Mouse (Mus musculus) frontal cortex, postnatal 14 days (tissue): ENCODE measurements around the gene Mcrip2.

Experiments
- DNase-seq, 2 experiments: peaks; one replicate each; pipeline ENCODE4 v3.0.0; 2022; ENCODE audit warnings: low spot score in 2 of 2

Mcrip2 gene

GRCm38 (mm10) chr17:25834595-25835222 lies 33.9 kb downstream of the Mcrip2 start:
- peak in 1 of 2 experiments; percentile 29 for DNase-seq

GRCm38 (mm10) chr17:25833961-25834594 lies 34.5 kb downstream of the Mcrip2 start:
- DNase-seq, result peak in 1 of 2 experiments; percentile 25

DNA sequence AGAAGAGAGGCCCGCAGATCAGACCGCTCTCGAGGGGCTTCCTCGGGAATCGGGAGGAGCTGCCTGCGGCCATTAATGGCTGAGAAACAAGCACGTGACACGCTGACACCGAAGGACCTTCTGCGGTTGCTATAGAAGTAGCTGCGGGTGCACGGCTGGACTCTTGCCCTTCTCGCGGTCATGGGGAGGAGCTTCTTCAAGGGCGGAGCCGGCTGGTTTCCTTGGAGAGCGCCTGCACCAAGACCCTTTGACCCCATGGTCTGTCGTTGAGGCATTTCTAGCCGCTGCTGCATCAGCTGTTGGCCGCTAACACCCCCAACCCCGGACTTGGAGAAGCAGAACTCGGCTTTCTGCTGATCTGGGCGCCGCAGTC lies 35.3 kb downstream of the Mcrip2 start, which contains the start of gene Stub1:
Gene Stub1, minus strand, starts transcription at position 114 of the 373 bp plus-strand sequence.
- peak in 1 of 2 experiments; percentile 88 for DNase-seq

GRCm38 (mm10) chr17:25832436-25833290 lies 35.9 kb downstream of the Mcrip2 start:
- peak; percentile 98 to 99 for DNase-seq

DNA sequence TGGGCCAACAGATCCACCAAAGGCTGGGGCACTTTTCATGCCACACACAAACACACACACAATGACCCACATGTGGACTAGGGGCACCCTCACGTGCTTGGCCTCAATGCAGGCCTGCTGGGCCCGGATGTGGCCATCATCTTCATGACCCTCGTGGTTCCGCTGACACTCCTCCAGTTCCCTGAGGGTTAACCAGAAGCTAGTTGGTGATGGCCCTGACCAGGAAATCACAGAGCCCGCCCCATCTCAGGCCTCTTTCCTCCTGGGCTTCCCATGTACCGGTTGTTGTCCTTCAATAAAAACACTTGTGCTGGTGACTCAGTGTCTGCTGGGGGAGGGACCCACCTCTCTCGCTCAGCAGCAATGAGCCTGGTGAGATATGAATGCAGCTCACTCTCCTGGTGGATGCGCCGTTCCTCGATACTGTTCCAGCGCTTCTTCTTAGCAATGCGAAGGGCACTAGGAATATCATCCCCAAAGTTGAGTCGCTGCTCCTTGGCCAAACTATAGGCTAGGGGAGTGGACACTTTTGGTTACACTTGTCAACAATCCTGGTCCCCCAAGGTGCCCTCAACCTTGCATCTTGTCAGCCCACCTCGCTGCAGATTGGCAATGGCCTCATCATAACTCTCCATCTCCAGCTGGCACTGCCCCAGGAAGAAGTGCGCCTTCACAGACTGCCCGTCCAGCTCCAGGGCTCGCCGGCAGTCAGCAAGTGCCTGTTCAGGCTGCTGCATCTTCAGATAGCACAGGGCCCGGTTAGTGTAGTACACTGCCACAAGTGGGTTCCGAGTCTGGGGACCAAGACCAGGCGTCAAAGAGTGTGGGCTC lies 36.9 kb downstream of the Mcrip2 start:
- DNase-seq, result peak in 1 of 2 experiments; percentile 33

DNA sequence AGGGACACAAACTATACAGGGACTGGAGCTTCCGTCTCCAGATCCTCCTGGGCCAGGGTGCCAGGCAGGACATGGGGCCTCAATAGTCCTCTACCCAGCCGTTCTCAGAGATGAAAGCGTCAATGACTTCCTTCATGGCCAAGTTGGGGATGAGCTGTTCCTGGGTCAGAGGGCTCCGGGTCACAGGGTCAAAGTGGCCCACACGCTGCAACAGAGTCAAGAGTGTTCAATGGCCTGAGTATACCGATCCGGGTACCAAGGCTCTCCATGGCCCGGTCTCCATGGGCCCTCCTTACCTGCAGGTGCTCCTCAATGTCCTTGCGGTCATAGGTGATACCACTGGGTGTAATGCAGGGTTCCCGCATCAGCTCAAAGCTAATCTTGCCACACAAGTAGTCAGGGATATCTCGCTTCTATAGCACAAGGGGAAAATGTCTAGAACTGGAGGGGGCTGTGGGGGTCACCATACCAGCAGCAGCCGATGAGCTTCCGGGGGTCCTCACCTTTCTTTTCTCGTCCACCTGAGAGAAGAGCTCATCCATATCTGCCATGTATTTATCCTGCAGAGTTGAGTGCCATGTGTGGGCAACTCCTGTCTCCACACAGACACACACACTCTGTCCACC lies 37.6 kb downstream of the Mcrip2 start:
- DNase-seq, result no peak

DNA sequence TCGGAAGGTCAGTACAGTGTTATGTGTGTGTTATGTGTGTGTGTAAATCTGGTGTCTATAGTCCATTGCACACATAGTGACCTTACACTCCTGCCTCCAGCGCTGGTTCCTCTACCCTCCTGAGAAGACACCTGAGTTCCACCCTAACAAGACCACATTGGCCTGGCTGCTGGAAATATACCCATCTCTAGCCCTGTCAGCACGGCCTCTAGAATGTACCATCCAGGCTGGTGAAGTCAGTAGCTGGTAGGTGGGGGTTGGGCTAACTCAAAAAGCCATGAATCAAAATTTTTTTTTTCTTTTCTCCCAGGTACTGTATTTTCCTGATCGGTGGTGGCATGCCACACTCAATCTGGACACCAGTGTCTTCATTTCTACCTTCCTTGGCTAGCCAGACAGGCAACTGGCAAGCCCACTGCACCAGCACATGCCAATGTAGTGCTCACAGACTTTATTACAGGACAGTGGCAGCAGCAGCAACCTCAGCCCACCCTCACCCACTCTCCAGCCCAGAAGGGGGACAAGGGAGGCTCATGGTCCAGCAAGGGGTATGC lies 38.3 kb downstream of the Mcrip2 start:
- no peak for DNase-seq

- peak in 1 of 2 experiments; percentile 22 for DNase-seq
Observed at GRCm38 (mm10) chr17:25829558-25830017, 39.0 kb downstream of the Mcrip2 start.

- DNase-seq, result peak; percentile 79 to 80
Observed at GRCm38 (mm10) chr17:25828712-25829557, 39.6 kb downstream of the Mcrip2 start, which contains the start of gene Jmjd8. Gene Jmjd8, plus strand, starts transcription at chr17:25828867.

DNA sequence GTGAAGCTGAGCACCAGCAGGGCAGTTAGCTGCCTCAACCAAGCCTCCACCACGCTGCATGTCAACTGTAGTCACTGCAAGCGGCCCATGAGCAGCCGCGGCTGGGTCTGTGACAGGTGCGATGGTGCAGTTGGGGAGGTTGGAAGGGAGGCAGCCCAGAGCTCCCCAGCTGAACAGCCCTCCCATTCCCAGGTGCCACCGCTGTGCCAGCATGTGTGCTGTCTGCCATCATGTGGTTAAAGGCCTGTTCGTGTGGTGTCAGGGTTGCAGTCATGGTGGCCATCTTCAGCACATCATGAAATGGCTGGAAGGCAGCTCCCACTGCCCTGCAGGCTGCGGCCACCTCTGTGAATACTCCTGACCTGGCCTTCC lies 40.4 kb downstream of the Mcrip2 start:
- peak in 1 of 2 experiments; percentile 31 for DNase-seq

- DNase-seq, result no peak
Observed at GRCm38 (mm10) chr17:25827546-25828222, 40.9 kb downstream of the Mcrip2 start.

DNA sequence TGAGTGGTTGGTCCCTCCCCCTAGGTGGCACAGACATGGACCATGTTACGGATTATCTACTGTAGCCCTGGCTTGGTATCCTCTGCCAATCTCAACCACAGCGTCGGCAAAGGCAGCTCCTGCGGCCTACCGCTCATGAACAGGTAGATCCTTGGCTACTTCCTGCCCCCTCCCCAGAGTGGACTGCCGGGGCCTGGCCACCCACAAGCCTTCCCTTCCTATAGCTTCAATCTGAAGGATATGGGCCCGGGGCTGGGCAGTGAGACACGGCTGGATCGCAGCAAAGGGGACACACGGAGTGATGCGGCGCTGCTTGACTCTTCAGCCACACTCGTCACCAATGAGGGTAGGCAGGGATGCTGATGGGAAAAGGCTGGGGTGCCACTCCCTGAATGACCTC lies 41.6 kb downstream of the Mcrip2 start:
- no peak for DNase-seq

DNA sequence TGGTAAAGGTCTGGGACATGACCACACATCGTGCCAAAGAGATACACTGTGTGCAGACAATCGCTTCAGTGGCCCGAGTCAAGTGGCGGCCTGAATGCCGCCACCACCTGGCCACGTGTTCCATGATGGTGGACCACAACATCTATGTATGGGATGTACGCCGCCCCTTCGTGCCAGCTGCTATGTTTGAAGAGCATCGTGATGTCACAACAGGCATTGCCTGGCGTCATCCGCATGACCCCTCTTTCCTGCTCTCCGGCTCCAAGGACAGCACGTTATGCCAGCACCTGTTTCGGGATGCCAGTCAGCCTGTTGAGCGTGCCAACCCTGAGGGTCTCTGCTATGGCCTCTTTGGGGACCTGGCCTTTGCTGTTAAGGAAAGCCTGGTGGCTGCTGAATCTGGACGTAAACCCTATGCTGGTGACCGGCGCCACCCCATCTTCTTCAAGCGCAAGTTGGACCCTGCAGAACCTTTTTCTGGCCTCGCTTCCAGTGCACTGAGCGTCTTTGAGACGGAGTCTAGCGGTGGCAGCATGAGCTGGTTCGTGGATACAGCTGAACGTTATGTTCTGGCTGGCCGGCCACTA lies 42.5 kb downstream of the Mcrip2 start:
- no peak for DNase-seq

GRCm38 (mm10) chr17:25825311-25825710 lies 43.3 kb downstream of the Mcrip2 start:
- no peak for DNase-seq

DNA sequence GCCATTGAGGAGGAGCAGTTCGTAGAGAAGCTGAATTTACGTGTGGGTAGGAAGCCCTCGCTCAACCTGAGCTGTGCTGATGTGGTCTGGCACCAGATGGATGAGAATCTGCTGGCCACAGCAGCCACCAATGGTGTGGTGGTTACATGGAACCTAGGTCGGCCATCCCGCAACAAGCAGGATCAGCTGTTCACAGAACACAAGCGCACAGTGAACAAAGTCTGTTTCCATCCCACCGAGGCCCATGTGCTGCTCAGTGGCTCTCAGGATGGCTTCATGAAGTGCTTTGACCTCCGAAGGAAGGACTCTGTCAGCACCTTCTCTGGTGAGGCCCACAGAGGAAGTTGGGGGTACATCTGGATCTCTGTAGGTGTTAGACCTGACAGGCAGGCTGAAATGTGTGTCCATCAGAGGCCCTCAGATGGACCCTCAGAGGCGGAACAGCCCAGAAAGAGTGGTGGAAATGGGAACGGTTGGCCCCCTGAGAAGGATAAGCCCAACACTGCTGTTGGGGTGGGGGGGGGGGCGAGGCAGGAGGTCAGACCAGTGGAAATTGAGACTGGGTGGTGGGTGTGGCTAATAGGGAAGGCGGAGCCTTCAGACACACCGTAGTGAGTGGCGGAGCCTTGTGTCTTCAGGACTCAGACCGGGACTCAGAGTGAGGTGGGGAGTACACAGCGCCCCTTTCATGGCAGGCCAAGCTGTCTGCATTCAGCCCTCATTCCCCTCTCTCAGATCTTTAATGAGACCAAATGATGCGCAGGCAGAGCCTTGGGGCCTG lies 44.0 kb downstream of the Mcrip2 start:
- DNase-seq, result no peak

- DNase-seq, result peak; percentile 49 to 73
Observed at GRCm38 (mm10) chr17:25823452-25823851, 45.1 kb downstream of the Mcrip2 start, which contains the start of gene Wdr24. Gene Wdr24, plus strand, starts transcription at chr17:25823627.

- DNase-seq, result no peak
Observed at GRCm38 (mm10) chr17:25818851-25819780, 49.4 kb downstream of the Mcrip2 start.
